Mouse (Mus musculus) heart, postnatal 10 days (tissue): ENCODE measurements around the gene Olfr523. TPM values are rescaled to one million over a fixed set of nuclear protein-coding genes. Genes with fewer than 3 reads are reported as not detected.
"Not testable (repeated sequence)": the region's sequence is repeated elsewhere in the genome, so short reads cannot be mapped to it uniquely, and the experiment has no call there.

Experiments
- DNase-seq, 2 experiments: peaks; one replicate each; pipeline ENCODE4 v3.0.0; 2021
- intact Hi-C: fragments of 180-260 bp; cut with DNase I; formaldehyde crosslinking; loops from one replicate; pipeline ENCODE4 v1.15.1; 2025
- total RNA-seq, 2 experiments: library from RNA; stranded (reverse); gene quantifications; 2 replicates each; pipeline ENCODE4 v1.2.3; 2021

Gene Olfr523
- not detected for total RNA-seq

DNA sequence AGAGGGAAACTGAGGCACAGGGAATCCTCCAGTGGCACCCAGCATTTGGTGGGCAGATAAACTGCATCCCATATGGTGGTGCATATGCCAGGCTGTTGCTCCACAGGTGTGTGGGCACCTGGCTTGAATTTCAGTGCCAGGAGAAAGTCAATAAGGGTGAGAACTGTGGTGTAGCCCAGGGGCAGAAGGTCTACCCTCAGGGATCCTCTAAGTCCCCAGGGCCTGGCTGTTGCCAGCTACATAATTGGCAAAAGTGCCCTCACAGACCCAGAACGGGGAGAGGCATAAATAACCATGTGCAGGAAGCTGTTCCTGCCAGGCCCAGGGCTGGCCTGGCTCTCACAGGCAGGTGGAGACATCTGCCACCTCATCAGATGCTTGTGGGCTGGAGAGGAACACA is at the start of gene Olfr523:
Olfr523 (plus strand) TSS at position 282 of the 400 bp plus-strand sequence.
- intact Hi-C loops: no loop called here
- no peak for DNase-seq

DNA sequence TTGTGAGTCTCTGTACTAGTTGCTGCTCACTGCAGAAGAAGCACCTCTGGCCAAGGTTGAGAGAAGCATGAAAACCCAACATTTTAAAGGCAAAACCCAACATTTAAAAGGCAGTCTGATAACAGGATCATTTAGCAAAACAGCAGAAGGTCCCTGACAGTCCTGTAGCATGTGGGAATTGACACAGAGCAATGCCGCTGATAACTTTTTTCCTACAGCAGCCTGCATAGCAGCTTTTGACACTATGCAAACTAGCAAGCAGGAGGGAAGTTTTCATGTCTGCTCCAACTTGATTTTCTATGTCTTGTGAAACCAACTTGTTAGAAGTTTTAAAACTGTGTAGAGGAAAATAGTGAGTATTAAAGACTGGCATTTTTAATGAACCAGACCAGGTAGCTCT is 48.6 kb upstream of the Olfr523 start:
- intact Hi-C loops: no loop called here

DNA sequence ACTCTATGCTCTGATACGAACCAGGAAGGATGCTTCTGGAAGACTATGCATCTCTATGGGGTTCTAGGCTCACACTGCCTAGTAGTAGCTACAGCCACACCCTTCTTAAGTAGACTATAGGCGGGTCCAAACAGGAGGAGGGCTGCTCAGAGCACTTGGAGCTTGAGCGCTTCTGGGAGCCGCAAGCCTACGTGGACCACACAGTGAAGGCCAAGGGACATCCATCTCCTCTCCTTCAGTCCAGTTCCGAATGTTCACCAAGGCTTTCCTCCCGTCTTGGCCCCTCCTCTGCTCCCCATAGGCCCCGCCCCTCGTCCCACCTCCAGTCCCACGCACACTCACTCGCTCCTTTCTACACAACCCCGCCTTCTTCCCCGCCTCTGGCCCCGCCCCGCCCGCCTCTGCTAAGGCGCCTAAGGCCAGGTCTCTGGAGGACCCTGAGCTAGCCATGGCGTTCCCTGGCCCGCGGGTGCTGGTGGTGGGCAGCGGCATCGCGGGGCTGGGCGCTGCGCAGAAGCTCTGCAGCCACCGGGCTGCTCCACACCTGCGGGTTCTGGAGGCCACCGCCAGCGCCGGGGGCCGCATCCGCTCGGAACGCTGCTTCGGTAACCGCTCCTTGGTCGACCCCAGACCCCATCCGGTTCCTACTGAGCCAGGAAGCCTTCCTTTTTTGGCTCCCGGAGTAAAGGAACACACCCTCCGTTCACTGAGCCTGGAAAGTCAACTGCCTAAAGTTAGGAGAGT is 47.6 kb upstream of the Olfr523 start:
- peak; percentile 94 for DNase-seq
- intact Hi-C loops: no loop called here

More for the DNA sequence above, 48.6 kb upstream of the Olfr523 start:
- DNase-seq: no peak

DNA sequence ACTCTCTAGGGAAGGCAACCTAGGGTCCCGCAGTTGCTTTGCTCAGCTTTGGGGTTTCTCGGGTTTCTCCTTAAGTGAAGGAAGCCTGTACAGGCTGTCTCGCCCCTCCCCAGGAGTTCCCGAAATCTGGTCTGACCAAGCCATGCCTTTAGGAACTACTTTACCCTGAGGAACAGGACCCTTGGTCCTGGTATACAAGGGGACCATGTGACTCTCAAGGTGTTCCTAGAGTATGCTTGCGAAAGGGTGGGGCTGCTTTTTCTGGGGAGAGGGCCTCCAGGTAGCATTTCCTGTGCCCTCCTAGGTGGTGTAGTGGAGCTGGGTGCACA is 47.0 kb upstream of the Olfr523 start:
- intact Hi-C loops: no loop called here
- no peak for DNase-seq

DNA sequence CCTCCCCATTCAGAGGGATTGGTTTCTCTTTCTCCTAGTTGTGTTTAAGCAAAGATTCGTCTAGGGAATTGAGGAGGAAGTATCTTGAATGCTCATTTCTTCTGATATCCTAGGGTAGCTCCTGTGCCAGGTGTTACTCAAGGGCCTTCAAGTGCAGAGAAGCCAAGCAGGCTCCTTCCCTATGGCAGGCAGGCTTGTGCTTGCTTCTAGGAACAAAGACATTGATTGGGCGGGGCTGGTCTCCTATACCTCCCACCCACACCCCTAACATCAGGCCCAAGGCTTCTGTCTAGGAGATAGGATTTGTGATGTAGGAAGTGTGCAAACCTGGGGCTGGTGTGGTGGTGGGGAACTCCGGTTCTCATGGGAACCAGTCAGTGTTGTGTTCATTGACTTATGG is 46.1 kb upstream of the Olfr523 start:
- intact Hi-C loops: no loop called here
- no peak for DNase-seq

DNA sequence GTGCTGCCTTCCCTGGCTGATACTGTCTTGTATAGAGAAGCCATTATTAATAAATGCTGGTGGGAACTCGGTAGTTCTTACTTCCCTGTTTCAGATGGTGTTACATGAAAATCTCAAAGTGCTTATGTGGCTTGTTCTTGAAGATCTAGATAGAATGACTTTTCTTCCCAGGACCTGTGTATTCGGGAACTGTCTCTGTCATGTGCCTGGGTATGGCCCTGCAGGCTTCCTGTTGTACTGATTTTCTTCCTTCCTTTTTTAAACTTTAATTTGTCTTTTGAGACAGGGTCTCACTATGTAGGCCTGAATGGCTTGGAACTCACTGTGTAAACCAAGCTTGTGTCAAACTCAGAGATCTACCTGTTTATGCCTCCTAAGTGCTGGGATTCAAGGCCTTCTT is 45.1 kb upstream of the Olfr523 start:
- DNase-seq: no peak
- intact Hi-C loops: no loop called here

DNA sequence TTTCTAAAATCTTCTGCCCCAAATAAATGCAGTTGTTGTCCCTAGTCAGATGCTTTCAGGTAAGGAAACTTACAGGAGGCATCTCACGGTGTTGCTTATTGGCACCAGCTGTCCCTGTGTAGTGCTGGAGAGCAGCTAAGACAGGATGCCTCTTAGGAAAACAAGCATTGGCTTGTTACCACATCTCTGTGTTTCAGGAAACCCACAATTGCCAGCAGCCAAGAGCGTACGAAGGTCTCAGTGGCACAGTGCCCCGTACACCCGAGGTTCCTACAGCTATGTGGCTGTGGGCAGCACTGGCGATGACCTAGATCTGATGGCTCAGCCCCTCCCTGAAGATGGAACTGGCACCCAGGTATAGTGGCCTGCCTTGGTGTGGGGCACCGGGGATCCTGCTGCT is 40.8 kb upstream of the Olfr523 start:
- intact Hi-C loops: not testable (repeated sequence)

DNA sequence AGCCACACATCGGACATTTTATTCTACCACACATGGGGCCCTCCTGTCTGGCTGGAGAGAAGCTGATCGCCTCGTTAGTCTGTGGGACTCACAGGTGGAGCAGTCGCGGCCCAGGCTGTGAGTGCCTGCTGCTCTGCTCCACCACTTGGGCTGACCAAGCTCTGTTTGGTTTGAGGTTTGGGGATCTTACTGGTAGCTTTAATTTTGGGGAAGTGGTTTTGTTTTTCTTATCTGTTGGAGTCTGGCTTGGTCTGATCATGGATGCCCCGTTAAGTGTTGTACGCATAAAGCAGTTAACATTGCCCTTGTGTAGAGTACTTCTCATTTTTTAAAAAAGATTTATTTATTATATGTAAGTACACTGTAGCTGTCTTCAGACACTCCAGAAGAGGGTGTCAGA is 39.0 kb upstream of the Olfr523 start:
- intact Hi-C loops, DNase-seq: not testable (repeated sequence)

More for the DNA sequence above, 40.8 kb upstream of the Olfr523 start:
- not testable (repeated sequence) for DNase-seq

DNA sequence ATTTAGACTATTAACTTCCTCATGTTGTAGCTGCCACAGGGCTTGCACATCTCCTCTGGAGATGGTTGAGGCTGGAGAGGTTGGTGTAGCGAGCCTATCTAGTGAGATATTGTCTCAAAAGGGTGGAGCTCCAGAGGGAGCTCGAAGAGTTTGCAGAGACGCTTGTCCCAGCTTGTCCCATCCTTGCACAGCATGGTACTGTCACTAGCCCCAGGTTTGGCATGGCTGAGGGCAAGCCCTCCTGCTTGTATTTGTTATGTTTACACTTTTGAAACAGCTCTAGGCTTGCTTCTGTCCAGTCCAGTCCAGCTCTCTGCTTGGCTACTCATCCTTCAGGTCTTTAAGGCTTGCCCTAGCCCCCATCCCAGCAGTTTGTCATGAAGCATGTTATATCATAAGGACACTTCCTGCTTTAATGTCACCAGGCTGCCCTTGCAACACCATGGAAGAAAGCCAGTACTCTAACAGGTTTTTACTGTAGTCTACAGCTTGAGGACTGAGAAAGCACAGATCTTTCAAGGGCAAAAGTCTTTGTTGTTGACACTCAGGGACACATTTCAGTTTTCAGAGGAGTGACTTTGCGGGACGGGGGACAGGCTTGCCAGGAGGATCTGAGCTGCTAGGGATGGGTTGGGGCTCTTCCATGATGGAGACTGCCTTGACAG is 37.8 kb upstream of the Olfr523 start:
- intact Hi-C loops: no loop called here
- no peak for DNase-seq

DNA sequence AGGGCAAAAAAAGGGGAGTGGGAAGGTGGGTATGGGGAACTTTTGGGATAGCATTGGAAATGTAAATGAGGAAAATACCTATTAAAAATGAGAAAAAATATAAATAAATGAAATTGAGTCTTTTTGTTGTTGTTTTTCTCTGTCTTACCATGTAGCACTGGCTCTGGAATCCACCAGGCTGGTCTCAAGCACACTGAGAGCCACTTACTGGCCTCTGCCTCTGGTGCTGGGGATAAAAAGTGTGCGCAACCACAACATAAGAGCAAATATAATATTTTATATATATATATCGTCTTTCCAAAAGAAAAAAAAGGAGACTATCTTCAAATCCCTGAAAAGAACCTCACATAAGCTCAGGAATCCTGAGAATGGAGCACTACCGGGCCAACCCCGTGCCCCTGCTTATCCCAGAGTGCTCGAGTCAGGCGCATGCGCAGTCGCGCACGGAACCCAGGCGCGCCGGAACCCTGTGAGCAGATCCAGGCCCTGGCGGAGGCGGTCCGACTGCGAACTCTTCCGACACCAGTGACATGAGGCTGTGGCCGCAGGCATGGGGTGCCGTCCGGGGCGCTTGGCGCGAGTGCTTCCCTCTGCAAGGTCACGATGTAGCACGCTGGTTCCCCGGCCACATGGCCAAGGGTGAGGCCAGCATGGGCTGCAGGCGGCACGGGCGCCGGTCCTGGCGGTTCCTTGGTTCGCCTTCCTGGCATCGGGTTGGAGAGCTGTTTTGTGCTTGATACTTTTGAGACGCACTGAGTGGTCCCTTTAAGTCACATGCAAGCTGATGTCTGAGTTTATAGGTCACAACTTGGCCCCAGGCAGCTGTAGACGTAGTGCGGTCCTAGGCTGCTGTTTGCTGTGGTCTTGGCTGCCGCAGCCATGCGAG is 35.6 kb upstream of the Olfr523 start, which contains the start of gene Mtg1:
Mtg1 (plus strand) TSS at position 430 of the 886 bp plus-strand sequence.
- DNase-seq: peak; percentile 97 to 98
- intact Hi-C loops: no loop called here

DNA sequence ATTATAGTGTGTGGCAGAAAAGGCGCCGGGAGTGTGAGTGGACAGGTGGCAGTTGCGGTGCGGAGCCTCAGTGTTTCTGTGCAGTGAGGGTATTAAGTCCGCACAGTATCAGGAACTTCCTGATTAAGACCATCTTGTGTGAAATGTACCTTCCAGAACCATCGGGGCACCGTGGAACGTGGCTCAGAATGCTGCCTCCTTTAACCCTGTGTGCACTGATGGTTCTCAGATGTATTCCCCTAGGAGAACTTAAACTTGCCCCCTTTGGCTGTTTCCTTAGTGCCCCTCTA is 35.1 kb upstream of the Olfr523 start:
- intact Hi-C loops: no loop called here
- DNase-seq: no peak

DNA sequence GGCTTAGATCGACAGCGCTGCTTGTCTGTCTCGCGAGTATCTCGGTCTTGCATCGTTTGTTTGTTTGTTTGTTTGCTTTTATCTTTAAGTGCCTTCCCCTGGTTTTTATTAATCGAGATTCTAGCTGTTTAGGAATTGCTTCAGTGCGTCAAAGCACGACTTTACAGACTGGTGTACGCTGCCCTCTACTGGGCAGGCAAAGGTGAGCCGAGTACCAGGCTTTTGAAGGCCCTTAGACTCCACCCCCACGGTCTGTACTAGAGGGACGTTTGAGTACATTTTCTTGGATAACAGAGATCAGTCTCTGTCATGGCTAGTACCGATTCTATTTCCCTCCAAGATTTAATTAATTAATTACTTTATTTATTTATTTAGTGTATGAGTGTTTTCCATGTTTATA is 31.7 kb upstream of the Olfr523 start:
- DNase-seq: peak; percentile 77 to 82
- intact Hi-C loops: loop anchor here (1.0 to 5.0 kb wide), 2 partner anchors 63 to 174 kb away; no protein-coding TSS in a partner anchor

DNA sequence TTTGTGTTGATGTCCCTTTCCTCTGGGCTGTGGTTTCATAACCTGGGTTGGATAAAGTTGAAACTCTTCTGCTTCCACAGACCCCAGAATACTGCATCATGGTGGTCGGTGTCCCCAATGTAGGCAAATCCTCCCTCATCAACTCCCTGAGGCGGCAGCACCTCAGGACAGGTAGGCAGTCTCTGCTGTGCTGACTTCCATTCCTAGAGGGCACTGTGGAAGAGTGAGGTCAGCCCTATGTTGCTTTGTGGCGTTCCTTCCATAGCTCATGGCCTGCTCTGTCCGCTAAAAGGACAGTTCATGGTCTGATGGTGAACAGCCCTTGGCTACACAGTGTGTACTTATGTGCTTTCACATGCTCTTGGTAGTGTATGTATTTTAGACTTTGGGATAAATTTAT is 28.5 kb upstream of the Olfr523 start:
- DNase-seq: no peak
- intact Hi-C loops: loop anchor here (5.0 kb wide), 1 partner anchor 177 kb away; no protein-coding TSS in a partner anchor

DNA sequence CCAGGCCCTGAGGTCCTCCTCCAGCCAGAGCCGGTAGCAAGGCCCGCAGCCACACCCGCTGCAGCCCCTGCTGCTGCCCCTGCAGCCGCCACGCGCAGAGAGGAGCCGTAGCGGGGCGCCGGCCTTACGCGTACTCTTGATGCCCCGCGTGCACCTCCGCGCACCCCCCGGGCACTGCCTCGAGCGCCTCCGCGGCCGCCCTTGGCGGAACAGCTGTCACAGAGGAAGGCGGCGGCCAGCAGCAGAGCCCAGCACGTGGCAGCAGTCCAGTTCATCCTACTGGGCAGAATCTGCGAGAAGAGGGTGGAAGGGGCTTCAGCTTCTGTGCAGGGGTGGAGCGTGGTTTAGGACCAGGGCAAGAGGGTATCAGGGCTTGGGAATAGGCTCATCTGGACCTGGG is 19.6 kb upstream of the Olfr523 start:
- intact Hi-C loops: no loop called here
- peak; percentile 21 to 33 for DNase-seq

DNA sequence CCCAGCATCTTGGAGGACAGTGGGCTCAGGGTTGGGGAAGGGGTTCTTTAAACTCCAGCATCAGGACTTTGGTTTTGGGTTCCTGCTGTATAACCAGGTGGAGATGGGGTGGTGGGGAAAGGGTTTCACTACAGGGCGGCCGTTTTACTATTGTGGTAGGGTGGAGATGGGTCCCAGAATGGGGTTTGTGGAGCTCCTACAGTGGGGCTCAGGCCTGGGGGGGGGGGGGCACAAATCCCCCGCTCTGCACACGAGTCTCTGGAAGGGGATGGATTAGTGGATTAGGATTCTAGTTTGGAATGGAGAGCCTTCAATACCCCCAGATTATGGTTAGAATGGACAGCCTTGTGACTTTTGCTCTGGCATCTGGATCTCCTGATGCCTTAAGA is 19.2 kb upstream of the Olfr523 start:
- intact Hi-C loops: no loop called here
- no peak for DNase-seq

DNA sequence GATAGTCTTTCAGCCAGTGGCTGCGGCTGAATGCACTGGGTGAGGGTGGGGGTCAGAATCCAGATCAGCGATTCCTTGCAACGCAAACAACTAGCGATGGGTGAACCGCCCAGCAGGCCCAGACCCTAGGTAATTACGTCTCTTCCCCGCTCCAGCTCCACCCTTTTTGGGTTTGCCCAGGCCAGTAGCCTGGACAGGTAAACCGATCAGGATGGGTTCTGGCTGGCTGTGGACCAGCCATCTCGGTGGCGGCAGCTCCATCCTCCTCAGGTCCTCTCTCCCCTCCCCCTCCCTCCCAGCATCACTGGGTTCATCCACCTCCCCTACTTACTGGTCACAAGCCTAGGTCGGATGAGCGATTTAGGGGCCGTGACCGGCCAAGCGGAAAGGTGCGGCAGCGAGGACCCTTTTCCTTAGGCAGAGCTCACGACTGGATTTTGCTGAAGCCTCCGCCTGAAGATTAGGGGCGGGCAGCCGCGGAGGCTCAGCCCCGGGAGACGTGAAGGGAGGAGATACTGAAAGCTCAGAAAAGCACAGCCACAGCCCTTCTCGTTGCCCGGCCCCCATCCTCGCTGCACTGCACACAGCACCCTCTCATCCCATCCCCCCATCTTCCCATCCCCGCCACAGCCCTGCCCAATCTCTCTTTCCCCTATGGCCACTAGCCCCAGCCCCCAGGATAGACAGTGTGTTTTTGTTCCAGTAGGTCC is 18.6 kb upstream of the Olfr523 start, which contains the start of gene Sprn:
Sprn (minus strand) TSS at position 660 of the 710 bp plus-strand sequence.
- intact Hi-C loops: no loop called here

DNA sequence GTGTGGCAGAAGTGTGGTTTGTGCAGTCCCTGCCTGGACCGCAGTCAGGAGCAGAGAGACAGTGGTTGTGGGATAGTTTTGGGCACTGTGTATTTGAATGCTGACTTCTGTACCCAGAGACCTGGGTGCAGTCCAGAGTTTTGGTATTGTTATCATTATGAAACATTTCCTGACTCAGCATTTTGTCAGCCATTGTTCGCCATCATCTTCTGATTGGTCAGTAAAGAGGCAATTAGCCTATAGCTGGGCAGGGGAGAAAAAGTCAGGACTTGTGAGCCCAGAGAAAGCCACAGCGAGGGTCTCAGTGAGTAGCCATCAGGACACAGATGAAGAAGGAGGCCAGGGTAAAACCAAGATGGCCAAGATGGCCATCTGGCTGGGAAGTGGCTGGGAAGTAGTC is 12.7 kb upstream of the Olfr523 start:
- intact Hi-C loops: no loop called here
- no peak for DNase-seq

More for the DNA sequence above, 18.6 kb upstream of the Olfr523 start, which contains the start of gene Sprn:
- DNase-seq: no peak

DNA sequence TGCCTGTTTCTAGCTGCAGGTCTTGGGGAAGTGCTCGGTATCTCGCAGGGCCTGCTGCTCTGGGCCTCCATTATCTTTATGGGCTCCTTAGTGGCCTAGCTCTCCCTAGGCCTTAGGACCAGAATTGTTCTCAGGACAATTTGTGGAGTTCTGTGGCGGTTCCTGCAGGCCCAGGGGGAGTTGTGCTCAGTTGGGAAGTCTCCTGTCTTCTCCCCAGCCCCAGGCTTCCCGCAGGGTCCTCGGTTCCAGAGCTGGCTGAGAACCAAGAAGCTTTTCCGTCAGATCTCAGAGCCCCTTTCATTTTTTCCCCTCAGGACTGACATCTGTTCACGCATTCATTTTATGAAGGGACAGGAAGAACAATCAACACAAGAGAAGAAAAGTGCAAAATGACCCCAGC is 8.4 kb upstream of the Olfr523 start, which contains the start of gene Olfr522:
Olfr522 (minus strand) TSS at position 101 of the 400 bp plus-strand sequence.
- intact Hi-C loops: no loop called here
- DNase-seq: no peak

DNA sequence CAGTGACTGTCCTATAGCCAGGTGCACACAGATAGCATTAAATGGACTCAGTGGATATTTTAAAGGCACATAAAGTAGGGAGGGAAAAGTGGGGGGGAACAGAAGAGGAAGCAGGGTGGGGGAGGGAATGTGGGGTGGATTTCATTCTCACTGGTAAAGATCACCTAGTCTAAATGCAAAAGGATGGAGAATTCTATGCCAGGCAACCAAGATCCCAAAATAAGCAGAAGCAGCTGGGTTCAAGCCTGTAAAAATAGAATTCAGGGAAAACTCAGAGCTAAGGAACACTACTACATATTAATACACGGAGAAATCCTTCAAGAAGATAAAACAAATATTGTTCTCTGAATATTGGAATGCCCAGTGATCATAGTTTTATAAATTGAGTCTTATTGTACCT is 5.1 kb upstream of the Olfr523 start:
- DNase-seq: no peak

DNA sequence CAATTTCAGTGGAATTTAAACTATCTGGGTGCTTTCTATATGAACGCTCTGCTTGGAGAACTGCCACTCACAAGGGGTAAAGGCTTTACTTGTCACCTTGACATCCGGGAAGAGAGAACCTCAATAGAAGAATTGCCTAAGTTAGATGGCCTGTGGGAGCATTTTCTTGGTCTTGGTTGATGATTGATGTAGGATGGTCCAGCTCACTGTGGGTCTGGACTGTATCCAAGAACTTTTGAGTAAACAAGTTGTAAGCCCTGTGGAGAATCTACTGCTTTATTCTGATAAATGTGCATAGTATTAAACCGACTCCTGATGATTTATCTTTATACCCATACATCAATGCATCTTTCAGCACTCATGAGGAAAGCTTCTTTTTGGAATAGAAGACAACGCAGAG is 3.6 kb upstream of the Olfr523 start:
- no peak for DNase-seq
- intact Hi-C loops: no loop called here

More for the DNA sequence above, 5.1 kb upstream of the Olfr523 start:
- intact Hi-C loops: no loop called here

DNA sequence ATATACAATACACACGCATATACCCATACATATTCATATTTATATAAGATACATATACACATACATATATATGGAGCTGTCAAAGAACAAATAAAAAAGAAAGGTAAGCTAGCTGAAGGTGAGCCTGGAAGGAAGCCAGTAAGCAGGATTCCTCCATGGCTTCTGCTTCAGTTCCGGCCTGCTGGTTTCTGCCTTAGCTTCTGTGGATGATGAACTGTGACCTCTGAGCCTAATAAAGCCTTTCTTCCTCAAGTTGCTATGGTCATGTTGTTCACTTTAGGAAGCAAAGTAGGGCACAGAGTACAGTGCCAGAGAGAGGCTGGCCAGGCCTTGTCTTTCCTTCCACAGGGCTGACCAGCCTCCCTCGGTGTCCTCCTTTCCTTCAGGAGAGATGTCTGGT is 2.2 kb upstream of the Olfr523 start:
- no peak for DNase-seq
- intact Hi-C loops: no loop called here
